Mouse (Mus musculus) natural killer cell, adult 2 months (primary cell): ENCODE measurements at regions not wholly inside any gene's neighbourhood (a gene's known extent, or its start where the extent isn't known, plus 50 kb on each side); places are given as distances from the start of the nearest gene placed in this dataset.

Experiments
- DNase-seq, 2 experiments: peaks; one replicate each; pipeline ENCODE4 v3.0.0; 2022; ENCODE audit warnings: low spot score in 2 of 2

- DNase-seq, result no peak
These were observed 261.8 kb downstream of the Tle3 start for GRCm38 (mm10) chr9:61633936-61634335.

- no peak for DNase-seq
These were observed 260.4 kb downstream of the Tle3 start for GRCm38 (mm10) chr9:61632602-61633001.

- no peak for DNase-seq
These were observed 258.9 kb downstream of the Tle3 start for GRCm38 (mm10) chr9:61631097-61631496.

- DNase-seq, result peak; percentile 53 to 56
These were observed 255.8 kb downstream of the Tle3 start for GRCm38 (mm10) chr9:61627801-61628574.

GRCm38 (mm10) chr9:61622933-61623332 is 250.8 kb downstream of the Tle3 start:
- DNase-seq, result no peak

DNA sequence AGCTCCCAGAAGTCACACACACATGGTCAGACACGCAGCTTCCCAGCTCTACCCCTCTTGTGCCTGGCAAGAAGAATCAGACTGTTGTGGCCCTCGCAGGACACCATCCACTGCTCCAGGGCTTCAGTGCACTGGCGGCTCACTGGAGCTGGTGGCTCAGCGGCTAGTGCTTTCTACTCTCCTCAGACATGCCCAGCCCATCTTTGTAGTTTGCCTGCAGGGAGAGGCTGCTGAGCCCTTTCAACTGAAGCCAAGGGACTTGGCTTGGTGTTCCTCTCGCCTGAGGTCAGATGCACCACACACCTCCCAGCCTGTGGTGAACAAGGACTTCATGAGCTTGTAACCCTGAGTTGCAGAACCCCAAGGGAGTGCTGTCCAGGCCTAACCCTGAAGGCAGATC is 249.8 kb downstream of the Tle3 start:
- no peak for DNase-seq

DNA sequence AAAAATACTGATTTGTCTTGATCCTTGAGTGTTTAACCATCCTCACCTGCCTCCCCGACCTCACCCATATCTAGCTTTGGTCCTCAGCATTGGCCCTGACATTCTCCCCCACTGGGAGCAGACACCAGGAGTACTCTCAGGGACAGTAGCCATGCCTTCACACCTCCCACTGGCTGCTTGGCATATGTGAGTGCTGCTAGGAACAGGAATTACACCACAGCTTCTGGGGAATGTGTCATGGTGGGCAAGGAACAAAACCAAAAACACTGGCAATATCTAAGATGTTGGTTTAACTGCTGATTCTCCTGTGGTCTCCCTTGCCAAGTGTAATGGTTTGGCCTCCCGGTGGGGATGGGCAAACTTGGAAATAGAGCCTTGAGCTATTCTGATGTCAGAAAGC is 248.6 kb downstream of the Tle3 start:
- DNase-seq, result no peak

DNA sequence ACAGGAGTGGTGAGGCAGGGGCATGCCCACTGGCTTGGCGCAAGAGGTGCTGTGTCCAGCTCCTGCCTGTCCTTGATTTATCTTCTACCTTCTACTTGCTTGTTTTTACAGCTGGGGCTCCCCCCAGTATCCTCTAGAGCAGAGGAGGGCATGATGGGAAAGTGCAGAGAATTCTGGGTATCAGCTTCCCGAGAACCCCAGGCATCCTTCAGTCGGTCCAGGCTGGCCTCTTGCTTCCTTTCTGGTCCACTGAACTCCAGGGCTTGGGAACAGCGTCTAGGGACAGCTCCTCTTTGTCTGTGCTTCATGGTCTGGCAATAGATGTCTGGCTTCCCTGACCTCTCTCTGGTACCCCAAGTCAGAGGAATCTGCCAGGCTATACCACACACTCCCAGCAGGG is 247.9 kb downstream of the Tle3 start:
- DNase-seq, result no peak

DNA sequence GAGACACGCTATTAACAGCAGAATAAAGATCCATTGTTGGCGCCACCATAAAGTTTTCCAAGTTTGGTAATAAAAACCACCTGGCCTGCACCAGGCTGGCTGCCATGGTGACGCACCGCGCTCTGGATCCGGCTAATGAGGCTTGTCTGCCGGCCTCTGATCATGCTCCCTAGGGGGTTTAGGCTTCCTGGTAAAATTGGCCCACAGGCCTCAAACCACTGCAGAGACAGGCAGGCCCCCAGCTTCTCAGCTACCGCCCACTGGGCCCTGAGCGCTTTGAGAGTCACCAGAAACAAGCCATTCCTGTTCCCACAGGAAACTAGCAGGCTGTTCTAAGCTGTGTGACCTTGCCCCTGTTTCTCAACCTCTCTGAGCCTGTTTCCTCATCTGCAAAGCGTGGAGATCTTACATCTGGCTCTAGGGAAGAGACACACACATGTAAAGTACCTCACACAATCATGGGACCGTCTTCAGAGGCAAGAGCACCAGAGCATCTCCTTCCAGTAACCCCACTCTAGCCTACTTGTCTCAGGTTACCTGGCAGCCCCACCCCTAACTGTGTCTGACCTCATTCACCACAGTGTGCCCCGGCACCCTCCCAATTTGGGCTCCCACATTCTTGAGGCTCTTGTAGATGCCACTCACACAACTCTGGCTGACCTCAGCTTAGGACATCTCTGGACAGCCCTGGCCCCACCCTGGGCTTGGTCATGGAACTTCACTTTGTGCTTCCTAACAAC is 246.5 kb downstream of the Tle3 start:
- DNase-seq, result no peak

DNA sequence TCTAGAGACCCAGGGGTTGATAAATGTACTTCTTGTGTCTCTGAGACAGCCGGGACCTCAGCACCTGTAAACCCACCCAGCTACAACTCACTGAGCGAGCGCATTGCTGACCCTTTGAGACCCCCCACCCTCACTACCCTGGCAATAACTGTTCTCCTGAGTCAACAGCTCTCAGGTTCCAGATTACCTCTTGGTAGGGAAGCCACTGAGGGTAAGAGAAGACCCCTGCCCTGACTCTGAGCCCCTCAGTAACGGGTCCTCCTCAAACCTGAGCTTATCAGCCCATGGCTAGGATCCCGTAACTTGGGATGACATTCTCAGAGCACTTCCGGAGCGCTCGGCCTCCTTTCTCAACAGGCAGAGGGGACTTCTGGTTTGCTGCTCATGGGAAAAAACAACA is 245.8 kb downstream of the Tle3 start:
- no peak for DNase-seq

DNA sequence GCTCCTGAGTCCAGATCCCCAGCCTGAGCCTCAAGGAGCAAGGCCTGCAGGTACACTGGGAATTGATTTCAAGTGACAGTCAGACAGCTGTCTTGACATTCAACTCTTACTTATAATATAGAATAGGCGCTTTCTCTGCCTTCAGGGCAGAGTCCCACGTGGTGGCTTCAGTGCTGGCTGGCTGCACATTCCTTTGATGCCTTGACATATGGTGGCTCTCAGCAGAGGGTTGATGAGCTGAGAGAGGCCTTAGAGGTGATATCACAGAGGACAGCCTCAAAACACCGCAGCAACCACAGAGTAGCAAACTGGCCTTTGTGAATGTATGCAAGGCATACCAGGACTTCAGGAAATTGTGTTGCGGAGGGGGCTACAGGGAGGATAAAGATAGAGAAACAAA is 243.4 kb downstream of the Tle3 start:
- no peak for DNase-seq

DNA sequence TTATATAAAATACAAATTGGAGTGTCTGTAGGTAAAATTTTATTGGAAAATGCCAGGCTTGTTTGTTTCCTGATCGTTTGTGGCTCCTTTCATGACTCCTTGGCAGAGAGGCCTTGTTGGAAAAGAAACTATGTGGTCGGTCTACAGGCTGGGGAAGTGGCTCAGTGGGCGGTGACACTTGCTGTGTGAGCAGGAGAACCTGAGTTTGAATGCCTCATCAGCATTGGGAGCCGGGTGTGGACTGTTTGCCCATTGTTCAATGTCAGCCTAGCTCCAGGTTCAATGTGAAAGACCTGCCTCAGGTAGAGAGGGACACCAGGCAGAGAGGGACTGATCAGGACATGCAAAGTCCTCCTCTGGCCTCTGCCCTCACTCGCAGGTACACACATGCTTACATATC is 235.4 kb downstream of the Tle3 start:
- no peak for DNase-seq

DNA sequence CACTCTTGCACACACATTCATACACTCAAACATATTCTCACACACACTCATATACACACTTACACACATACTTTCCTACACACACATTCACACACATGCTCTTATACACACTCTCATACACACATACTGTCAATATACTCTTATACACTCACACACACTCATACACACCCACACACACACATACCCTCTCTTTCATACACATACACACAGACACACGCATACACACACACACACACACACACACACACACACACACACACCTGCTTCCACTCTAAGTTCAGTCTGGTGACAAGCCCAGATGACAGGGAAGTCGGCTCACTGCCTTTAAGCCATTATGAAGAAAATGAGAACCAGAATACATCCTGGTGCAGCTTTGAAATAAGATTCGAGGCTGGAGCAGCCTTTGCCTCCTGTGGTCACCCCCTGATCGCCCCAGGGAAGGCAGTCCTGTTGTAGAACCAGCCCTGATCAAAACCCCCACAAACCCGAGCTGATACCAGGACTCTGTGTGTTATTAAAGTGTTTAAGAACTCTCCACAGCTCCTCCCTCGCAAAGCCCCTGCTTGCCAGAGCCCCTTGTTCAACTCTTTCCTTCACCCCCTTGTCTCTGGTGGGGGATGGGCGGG is 230.3 kb downstream of the Tle3 start:
- DNase-seq, result no peak

GRCm38 (mm10) chr9:61601911-61602310 is 229.7 kb downstream of the Tle3 start:
- no peak for DNase-seq

DNA sequence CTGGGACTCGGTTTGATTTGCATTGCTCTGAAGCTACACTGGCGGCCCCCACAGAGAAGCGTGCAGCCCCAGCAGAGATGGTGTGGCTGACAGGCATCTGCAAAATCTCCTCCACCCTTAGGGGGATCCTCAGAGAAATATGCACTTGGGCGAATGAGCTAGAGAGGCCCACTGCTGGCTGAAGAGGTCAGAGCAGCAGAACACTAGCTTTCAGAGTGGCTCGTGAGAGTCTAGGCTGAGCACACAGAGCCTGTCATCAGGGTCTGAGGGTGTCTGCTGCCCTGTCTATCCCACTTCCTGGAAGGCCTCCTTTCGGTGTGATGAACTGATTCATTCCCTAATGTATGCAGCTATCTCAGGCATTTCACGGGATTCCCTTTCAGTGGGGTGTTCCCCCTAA is 225.1 kb downstream of the Tle3 start:
- DNase-seq, result no peak

DNA sequence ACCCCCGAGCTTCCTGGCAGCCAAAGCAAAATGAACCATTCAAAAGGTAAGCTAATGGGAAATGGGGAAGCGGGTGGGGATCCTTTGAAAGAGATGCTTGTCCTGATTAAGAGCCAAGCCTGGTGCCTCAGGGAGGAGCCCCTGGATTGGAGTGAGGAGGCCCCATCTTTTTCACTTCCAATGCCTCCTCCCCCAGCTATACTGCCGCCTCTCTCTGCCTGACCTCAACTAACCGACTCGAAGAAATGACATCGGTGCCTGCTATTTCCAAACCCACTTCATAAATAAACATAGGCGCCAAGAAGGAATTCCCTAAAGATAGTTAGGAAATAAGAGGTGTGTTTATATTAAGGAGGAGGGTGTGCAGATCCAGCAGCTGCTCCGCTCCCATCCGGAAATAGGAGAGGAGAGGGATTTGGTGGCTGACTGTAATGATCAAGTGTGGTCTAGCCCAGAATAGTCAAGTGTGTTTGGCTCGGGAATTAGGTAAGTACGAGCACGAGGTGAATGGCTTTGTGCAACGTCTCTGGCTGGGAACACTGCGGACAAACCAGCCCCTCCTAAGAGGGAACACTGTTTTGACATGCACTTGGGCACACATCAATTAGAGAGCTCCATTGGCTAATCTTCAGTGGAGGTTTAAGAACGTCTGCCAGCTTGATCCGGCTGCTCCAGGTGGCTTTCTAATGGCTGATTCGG is 224.4 kb downstream of the Tle3 start:
- no peak for DNase-seq

GRCm38 (mm10) chr9:61595170-61595967 is 223.2 kb downstream of the Tle3 start:
- no peak for DNase-seq

GRCm38 (mm10) chr9:61593991-61594390 is 221.8 kb downstream of the Tle3 start:
- no peak for DNase-seq

GRCm38 (mm10) chr9:61589727-61590299 is 217.6 kb downstream of the Tle3 start:
- no peak for DNase-seq

DNA sequence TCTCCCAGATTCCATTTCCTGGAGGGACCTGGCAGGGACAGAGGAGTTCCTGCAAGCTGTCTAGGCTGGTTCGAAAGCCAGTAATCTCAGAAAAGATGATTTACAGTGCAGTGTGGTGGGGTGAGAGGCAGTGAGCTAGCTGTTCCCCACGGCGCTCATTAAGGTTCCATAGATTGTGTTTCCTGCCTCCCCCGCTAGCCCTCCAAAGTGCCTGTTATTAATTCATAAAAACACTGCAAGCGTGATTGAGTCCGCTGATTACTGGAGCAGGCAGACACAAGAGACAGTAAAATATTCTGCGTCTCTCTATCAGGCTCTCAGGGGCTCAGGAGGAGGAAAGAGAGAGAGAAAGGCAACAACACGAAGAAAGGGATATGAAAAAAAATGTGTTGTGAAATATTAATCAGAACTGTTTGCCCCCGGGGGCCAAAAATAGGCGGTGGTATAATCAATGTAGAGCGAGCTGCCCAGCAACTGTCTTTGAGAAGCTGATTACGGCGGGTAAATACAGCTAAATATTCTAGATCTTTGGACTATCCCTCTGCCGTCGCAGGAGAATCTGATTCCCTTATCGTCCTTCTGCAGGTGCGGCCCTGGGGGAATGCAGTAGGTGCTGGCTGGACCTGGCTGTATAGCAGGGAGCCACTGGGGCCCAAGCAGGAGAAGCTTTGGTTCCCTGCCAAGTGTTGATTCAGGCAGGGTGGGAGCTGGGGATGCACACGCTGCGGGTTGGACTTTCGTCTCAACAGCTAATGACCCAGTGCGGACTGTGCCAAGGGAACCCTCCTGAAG is 211.3 kb downstream of the Tle3 start:
- DNase-seq, result no peak
